8 mouse cellular contexts compared by ENCODE assay signal in the genomic region with DNA sequence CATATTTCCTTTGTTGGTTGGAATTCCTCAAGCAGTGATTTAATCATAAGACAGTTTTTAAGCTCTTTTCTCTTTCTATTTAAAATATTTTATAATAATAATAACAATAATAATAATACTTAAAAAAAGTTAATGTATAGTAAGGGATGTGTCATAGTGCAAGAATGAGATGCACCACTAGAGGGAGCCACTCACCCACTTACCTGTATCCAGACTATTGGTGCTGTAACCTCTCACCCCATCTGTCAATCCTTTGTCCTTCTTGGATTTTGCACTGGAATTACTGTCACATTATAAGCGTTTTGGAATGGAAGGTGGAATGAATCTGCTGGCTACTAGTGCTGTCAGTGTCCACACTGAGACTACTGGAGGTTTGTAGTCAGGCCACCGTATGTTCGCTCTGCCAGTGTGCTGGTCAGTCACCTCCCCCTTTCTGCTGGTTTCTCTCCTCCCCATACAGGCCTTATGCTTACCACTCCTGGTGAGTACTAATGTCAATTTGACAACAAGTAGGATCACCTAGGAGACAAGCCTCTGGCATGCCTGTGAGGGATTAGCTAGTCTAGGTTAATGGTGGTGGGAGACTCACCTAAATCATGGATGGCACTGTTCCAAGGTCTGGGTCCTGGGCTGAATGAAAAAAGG. TPM values are rescaled to one million over a fixed set of nuclear protein-coding genes. Genes with fewer than 3 reads are reported as not detected.
DNase-seq lines count a peak whose midpoint lies in the region; ATAC-seq lines count a peak whose summit lies in the region.

No protein-coding gene starts in this region.

- no peaks in the 10 kb centered on the region for H3K27me3 ChIP-seq in forebrain, embryonic 15.5 days
- H3K27me3 ChIP-seq in splenic B cell, adult 2 months (ENCODE audit: control insufficient read depth, insufficient read depth, low read length, poor library complexity, severe bottlenecking) = no peaks in the 10 kb centered on the region

- no peak overlapping the region for H3K4me2 ChIP-seq in forebrain, embryonic 15.5 days (replicated peaks)

- no peaks in the 10 kb centered on the region for H3K36me3 ChIP-seq in forebrain, embryonic 15.5 days
- H3K36me3 ChIP-seq in splenic B cell, adult 2 months (ENCODE audit: control insufficient read depth, insufficient read depth, low read length, poor library complexity, severe bottlenecking) = no peaks in the 10 kb centered on the region

- 57% methylated on average over 3 of the region's 3 CpGs for WGBS in forebrain, embryonic 15.5 days
- 65% methylated on average over 3 of the region's 3 CpGs for WGBS in large intestine, adult 2 months

- ATAC-seq in forebrain, embryonic 15.5 days (replicated peaks) = peak; percentile 64; the same call in 1 of the 2 replicates
- peak; percentile 91 for ATAC-seq in megakaryocyte progenitor cell, adult 5-6 weeks (replicated peaks; ENCODE audit: poor library complexity)

- H3K4me3 ChIP-seq in forebrain, embryonic 15.5 days = no peak overlapping the region

- H3K9ac ChIP-seq in forebrain, embryonic 15.5 days (replicated peaks) = no peak overlapping the region

- H3K9me3 ChIP-seq in forebrain, embryonic 15.5 days = no peaks in the 10 kb centered on the region

- no peak overlapping the region for H3K27ac ChIP-seq in forebrain, embryonic 15.5 days (replicated peaks)

- no peaks in the 10 kb centered on the region for H3K4me1 ChIP-seq in forebrain, embryonic 15.5 days

- DNase-seq in adrenal gland, postnatal 10 days = peak; percentile 62
- no peak for DNase-seq in adrenal gland, adult 8-10 months
- peak; percentile 58 for DNase-seq in A20 (ENCODE audit: low read depth, low spot score)
- DNase-seq in c-Kit-positive CD71-negative TER-119-negative erythroid progenitor cells, embryonic 14.5 days (ENCODE audit: low read depth) = peak; percentile 37
- peak; percentile 14 for DNase-seq in large intestine, adult 2 months (ENCODE audit: low read depth, low spot score)
- DNase-seq in splenic B cell, adult 2 months (ENCODE audit: low read depth, low spot score) = peak; percentile 45

RNA-seq across cellular contexts. Expression of a gene that starts 13.6 kb away (rescaled TPM):
- not detected for total RNA-seq in adrenal gland, postnatal 10 days (2021)
- not detected for total RNA-seq in adrenal gland, adult 8-10 months (2022)
- polyA plus RNA-seq in forebrain, embryonic 15.5 days (2015; fragmentation: Nextera tagmentation; extraction: Ambion mirVana) = not detected in 2 replicates
- not detected in 2 replicates for polyA plus RNA-seq in large intestine, adult 2 months (2012; rRNA removed)
- not detected in 2 replicates for total RNA-seq in megakaryocyte progenitor cell, adult 5-6 weeks (2015)
- not detected in 2 replicates for total RNA-seq in megakaryocyte progenitor cell, adult 5-6 weeks (2017)

RNA-seq across cellular contexts. Expression of a gene that starts 15.5 kb away (rescaled TPM):
- not detected for total RNA-seq in adrenal gland, postnatal 10 days (2021)
- total RNA-seq in adrenal gland, adult 8-10 months (2022) = not detected
- not detected in 2 replicates for polyA plus RNA-seq in forebrain, embryonic 15.5 days (2015; fragmentation: Nextera tagmentation; extraction: Ambion mirVana)
- polyA plus RNA-seq in large intestine, adult 2 months (2012; rRNA removed) = not detected in 2 replicates
- total RNA-seq in megakaryocyte progenitor cell, adult 5-6 weeks (2015) = not detected in 2 replicates
- total RNA-seq in megakaryocyte progenitor cell, adult 5-6 weeks (2017) = not detected in 2 replicates

RNA-seq across cellular contexts. Expression of a gene that starts 23.7 kb away (rescaled TPM):
- total RNA-seq in adrenal gland, postnatal 10 days (2021) = not detected
- total RNA-seq in adrenal gland, adult 8-10 months (2022) = not detected
- not detected in 2 replicates for polyA plus RNA-seq in forebrain, embryonic 15.5 days (2015; fragmentation: Nextera tagmentation; extraction: Ambion mirVana)
- polyA plus RNA-seq in large intestine, adult 2 months (2012; rRNA removed) = not detected in 2 replicates
- not detected in 2 replicates for total RNA-seq in megakaryocyte progenitor cell, adult 5-6 weeks (2015)
- total RNA-seq in megakaryocyte progenitor cell, adult 5-6 weeks (2017) = not detected in 2 replicates

RNA-seq across cellular contexts. Expression of a gene that starts 36.9 kb away (rescaled TPM):
- total RNA-seq in adrenal gland, postnatal 10 days (2021) = not detected
- total RNA-seq in adrenal gland, adult 8-10 months (2022) = not detected
- polyA plus RNA-seq in forebrain, embryonic 15.5 days (2015; fragmentation: Nextera tagmentation; extraction: Ambion mirVana) = not detected in 2 replicates
- polyA plus RNA-seq in large intestine, adult 2 months (2012; rRNA removed) = not detected in 2 replicates
- not detected in 2 replicates for total RNA-seq in megakaryocyte progenitor cell, adult 5-6 weeks (2015)
- total RNA-seq in megakaryocyte progenitor cell, adult 5-6 weeks (2017) = not detected in 2 replicates

RNA-seq across cellular contexts. Expression of a gene that starts 42.6 kb away (rescaled TPM):
- not detected for total RNA-seq in adrenal gland, postnatal 10 days (2021)
- not detected for total RNA-seq in adrenal gland, adult 8-10 months (2022)
- polyA plus RNA-seq in forebrain, embryonic 15.5 days (2015; fragmentation: Nextera tagmentation; extraction: Ambion mirVana) = not detected in 2 replicates
- polyA plus RNA-seq in large intestine, adult 2 months (2012; rRNA removed) = not detected in 2 replicates
- not detected in 2 replicates for total RNA-seq in megakaryocyte progenitor cell, adult 5-6 weeks (2015)
- total RNA-seq in megakaryocyte progenitor cell, adult 5-6 weeks (2017) = not detected in 2 replicates
